Mouse (Mus musculus): Measurements from ENCODE around the gene Nkiras1.

Nkiras1 gene

GRCm38 (mm10) chr14:18274526-18274925, 3.6 kb downstream of the Nkiras1 start:
- DNase-seq (ENCODE audit: low spot score in 2 of 2) = no peak

GRCm38 (mm10) chr14:18280375-18280774, 9.4 kb downstream of the Nkiras1 start:
- no peak for DNase-seq (ENCODE audit: low spot score in 2 of 2)

DNA sequence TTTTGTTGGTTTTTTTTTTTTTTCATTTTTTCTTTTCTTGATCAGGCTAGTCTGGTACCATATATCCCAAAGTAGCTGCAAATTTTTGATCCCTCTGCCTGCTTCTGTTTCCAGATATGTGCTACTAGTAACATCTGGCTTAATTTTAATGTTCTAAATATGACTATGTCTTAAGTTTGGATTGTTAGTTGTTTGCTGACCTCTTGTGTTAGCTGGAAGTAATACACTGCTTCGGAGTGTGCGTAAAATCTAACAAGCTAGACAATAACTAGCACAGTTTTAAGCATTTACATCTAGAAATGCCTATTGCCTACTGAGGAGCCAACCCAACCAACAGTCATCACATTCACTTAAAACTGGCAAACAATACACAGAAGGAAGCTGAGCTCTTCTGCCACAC, 13.6 kb downstream of the Nkiras1 start:
- no peak for DNase-seq (ENCODE audit: low spot score in 2 of 2)

GRCm38 (mm10) chr14:18285476-18285875, 14.5 kb downstream of the Nkiras1 start:
- no peak for DNase-seq (ENCODE audit: low spot score in 2 of 2)

GRCm38 (mm10) chr14:18286441-18286840, 15.5 kb downstream of the Nkiras1 start:
- no peak for DNase-seq (ENCODE audit: low spot score in 2 of 2)

GRCm38 (mm10) chr14:18287391-18287790, 16.5 kb downstream of the Nkiras1 start:
- no peak for DNase-seq (ENCODE audit: low spot score in 2 of 2)

- no peak for DNase-seq (ENCODE audit: low spot score in 2 of 2)
Measured at GRCm38 (mm10) chr14:18292111-18292510, 21.2 kb downstream of the Nkiras1 start.

DNA sequence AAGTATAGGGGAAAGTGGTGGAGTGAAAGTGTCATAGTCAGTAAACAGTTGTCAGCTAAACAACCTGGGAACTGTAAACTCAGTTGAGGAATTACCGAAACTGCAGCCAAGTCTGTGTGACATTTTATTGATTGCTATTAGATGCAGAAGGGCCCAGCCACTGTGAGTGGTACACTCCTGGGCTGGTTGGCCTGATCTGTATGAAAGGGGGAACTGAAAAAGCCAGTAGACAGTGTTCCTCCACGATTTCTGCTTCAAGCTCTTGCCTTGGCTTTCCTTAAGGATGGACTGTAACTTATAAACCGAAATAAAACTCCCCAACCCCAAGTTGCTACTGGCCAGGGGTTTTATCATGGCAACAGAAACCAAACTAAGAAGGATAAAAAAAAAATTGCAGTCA, 21.6 kb downstream of the Nkiras1 start:
- DNase-seq (ENCODE audit: low spot score in 2 of 2) = no peak

- DNase-seq (ENCODE audit: low spot score in 2 of 2) = no peak
Measured at GRCm38 (mm10) chr14:18297441-18297840, 26.5 kb downstream of the Nkiras1 start.

DNA sequence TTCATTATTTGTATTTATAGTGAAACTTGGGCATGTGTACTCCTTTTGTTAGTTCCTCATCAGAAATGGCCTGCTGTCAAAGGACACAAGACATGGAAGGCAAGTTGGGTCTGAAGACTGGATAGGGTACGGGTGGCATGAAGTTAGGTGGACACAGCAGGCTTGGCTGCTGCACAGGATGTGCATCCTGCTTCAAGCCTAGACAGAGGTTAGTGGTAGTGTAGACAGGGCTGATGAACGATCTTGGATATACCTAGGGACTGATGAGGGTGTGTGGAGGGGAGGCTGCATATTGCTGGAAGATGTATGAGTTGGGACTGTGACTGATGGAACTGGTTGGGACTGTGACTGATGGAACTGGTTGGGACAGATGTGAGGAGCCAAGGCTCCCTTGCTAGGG, 27.9 kb downstream of the Nkiras1 start:
- DNase-seq (ENCODE audit: low spot score in 2 of 2) = no peak

GRCm38 (mm10) chr14:18300676-18301075, 29.7 kb downstream of the Nkiras1 start:
- DNase-seq (ENCODE audit: low spot score in 2 of 2) = no peak

GRCm38 (mm10) chr14:18301591-18301990, 30.7 kb downstream of the Nkiras1 start:
- DNase-seq (ENCODE audit: low spot score in 2 of 2) = no peak

DNA sequence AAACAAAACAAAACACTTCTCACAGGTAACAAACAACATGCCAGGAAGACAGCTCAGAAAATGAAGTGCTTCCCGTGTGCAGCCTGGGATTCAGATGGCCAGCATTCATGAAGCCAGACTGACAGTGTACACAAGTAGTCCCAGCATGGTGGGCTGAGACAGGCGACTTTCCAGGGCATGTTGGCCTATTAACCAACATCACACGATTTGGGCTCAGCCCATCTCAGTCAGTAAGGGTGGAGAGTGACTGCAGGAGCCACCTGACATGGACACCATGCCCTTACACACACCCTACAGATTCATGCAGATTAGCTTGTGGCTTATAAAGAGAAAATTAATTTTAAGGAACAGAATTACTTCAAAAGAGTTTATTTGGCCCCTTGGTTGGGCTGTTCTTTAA, 31.8 kb downstream of the Nkiras1 start:
- no peak for DNase-seq (ENCODE audit: low spot score in 2 of 2)

GRCm38 (mm10) chr14:18303262-18303661, 32.3 kb downstream of the Nkiras1 start:
- DNase-seq (ENCODE audit: low spot score in 2 of 2) = peak; percentile 52 to 79

- DNase-seq (ENCODE audit: low spot score in 2 of 2) = no peak
Measured at GRCm38 (mm10) chr14:18304165-18304564, 33.2 kb downstream of the Nkiras1 start.

- DNase-seq (ENCODE audit: low spot score in 2 of 2) = no peak
Measured at GRCm38 (mm10) chr14:18317457-18318411, 46.8 kb downstream of the Nkiras1 start.

DNA sequence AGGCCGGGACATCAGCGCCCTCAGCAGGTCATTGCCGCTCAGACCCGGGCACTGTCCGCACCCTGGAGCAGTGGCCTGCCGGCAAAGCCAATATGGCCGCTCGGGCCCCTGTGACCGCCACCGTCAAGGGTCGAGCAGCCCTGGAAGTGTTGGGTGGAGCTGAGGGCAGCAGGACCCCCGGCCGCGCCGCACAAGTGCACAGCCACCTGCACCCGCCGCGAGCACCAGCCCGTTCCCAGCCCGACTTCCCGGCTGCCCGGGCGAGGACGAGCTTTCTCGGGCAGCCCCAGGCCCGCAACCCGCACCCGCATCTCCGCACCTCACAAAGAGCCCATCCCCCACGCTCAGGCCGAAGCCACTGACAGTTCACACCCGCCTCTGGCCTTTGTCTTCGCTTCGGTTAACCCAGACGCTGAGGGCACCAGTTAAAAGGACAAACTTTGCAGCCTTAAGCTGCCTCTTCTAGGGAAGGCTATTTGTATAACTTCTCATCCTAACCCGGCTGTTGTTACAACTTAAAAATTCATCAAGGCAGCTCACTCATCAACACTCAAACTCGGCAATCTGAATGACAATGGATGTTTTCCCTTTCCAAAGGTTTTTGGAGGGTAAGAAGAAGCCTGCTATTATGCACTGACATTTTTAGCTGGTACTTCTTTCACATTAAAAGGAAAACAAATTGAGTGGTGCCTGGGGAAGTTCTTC, 56.2 kb downstream of the Nkiras1 start:
- DNase-seq (ENCODE audit: low spot score in 2 of 2) = peak in 1 of 2 experiments; percentile 38

GRCm38 (mm10) chr14:18330789-18331692, 60.1 kb downstream of the Nkiras1 start:
- DNase-seq (ENCODE audit: low spot score in 2 of 2) = peak; percentile 20 to 52

- DNase-seq (ENCODE audit: low spot score in 2 of 2) = peak; percentile 42 to 63
Measured at GRCm38 (mm10) chr14:18331693-18332131, 60.8 kb downstream of the Nkiras1 start, which contains the start of gene Ube2e1. Ube2e1 (minus strand) TSS chr14:18331859.

Measured in frontal cortex, postnatal 10 days (tissue).